Mouse (Mus musculus) midbrain, postnatal 0 days (tissue): ENCODE data around the gene Cul7. TPM values are rescaled to one million over a fixed set of nuclear protein-coding genes. Genes with fewer than 3 reads are reported as not detected.
A peak's percentile ranks its signal among the peaks of the same experiment; 100 is the strongest.

Experiments
- ATAC-seq: fragments of 200-750 bp; cut with Nextera tagmentation; 2 replicates; pipeline ENCODE4 v1.8.0; 2017; ENCODE audit warnings: moderate number of reproducible peaks, mild to moderate bottlenecking, moderate TSS enrichment, moderate library complexity; ENCODE audit not compliant: low FRiP score
- DNase-seq: peaks from one replicate; pipeline ENCODE4 v3.0.0-alpha.2; 2015; ENCODE audit warnings: low spot score
- H3K27ac ChIP-seq: fragments of 300-500 bp; sonication (generic); 2 replicates; pipeline ENCODE4 v1.5.1; 2014; ENCODE audit warnings: low read depth, mild to moderate bottlenecking, low read length, mixed read lengths
- H3K27me3 ChIP-seq: fragments of 300-500 bp; sonication (generic); 2 replicates; pipeline ENCODE4 v1.6.1; 2014; ENCODE audit warnings: low read length, control low read depth, mixed read lengths; ENCODE audit not compliant: insufficient read depth
- H3K36me3 ChIP-seq: fragments of 300-500 bp; sonication (generic); 2 replicates; pipeline ENCODE4 v1.6.1; 2014; ENCODE audit warnings: low read length, control low read depth, mixed read lengths; ENCODE audit not compliant: insufficient read depth
- H3K4me1 ChIP-seq: fragments of 300-500 bp; sonication (generic); 2 replicates; pipeline ENCODE4 v1.6.1; 2014; ENCODE audit warnings: mild to moderate bottlenecking, control low read depth, antibody characterized with exemption, low read length, mixed read lengths; ENCODE audit not compliant: insufficient read depth
- H3K4me2 ChIP-seq: fragments of 300-500 bp; sonication (generic); 2 replicates; pipeline ENCODE4 v1.6.1; 2014; ENCODE audit warnings: low read depth, mild to moderate bottlenecking, low read length, mixed read lengths; ENCODE audit not compliant: poor library complexity, severe bottlenecking
- H3K4me3 ChIP-seq: fragments of 300-500 bp; sonication (generic); 2 replicates; pipeline ENCODE4 v1.5.1; 2014; ENCODE audit warnings: low read depth, mild to moderate bottlenecking, low read length, moderate library complexity
- H3K9ac ChIP-seq: fragments of 300-500 bp; sonication (generic); replicated peaks from 2 replicates; pipeline ENCODE4 v1.6.1; 2014; ENCODE audit warnings: mild to moderate bottlenecking, low read length, moderate library complexity, mixed read lengths; ENCODE audit not compliant: poor library complexity, severe bottlenecking
- H3K9me3 ChIP-seq: fragments of 300-500 bp; sonication (generic); 2 replicates; pipeline ENCODE4 v1.6.1; 2016; ENCODE audit warnings: low read length, control low read depth
- CTCF ChIP-seq: IDR thresholded peaks from 2 replicates; pipeline ENCODE4 v1.5.1; 2016; ENCODE audit warnings: antibody characterized with exemption, mild to moderate bottlenecking
- WGBS: fragments of 180-500 bp; shearing (Covaris S2); extraction: QIAGEN DNeasy Blood & Tissue Kit; methylation state at CpG from one replicate; pipeline ENCODE4 v1.1.7; 2014; 5-methylcytosine and 5-hydroxymethylcytosine counted together
- polyA plus RNA-seq: library from polyadenylated mRNA; unstranded; fragments of >200 nt; fragmentation: Nextera tagmentation; extraction: Ambion mirVana; gene quantifications from 2 replicates; pipeline ENCODE4 v1.2.1, GENCODE M21; 2015
- total RNA-seq: library from RNA; depleted of rRNA; stranded (reverse); fragments of >200 nt; gene quantifications from 2 replicates; pipeline ENCODE4 v1.2.3, GENCODE M21; 2014

The Cul7 gene
- total and polyA plus RNA-seq, 2 experiments from 2014 or later: 26.6 to 92.4 TPM

- Histone ChIP-seq H3K4me3 (no peak overlapping the region), H3K9me3 (no peaks in the 10 kb centered on the region), H3K27ac (0 out of 2 replicates have a peak overlapping the region, but pooled peaks have one; percentile 64), H3K27me3 (no peaks in the 10 kb centered on the region), H3K36me3 (no peaks in the 10 kb centered on the region), H3K4me2 (no peak overlapping the region; the same call in 1 of the 2 replicates), H3K4me1 (peaks cover 21% of the 10 kb centered on the region), H3K9ac (no peak overlapping the region)
- ATAC-seq: no peak
- WGBS: 27% methylated on average over 6 of the region's 6 CpGs
- DNase-seq: no peak
- no peak for TF ChIP-seq CTCF
These were observed 31.8 kb upstream of the Cul7 start for GRCm38 (mm10) chr17:46618394-46618768.

- H3K4me2 ChIP-seq: peak overlapping the region; percentile 32; the same call in 1 of the 2 replicates
- no peak; the same call in 1 of the 2 replicates for ATAC-seq
- no peaks in the 10 kb centered on the region for H3K9me3 ChIP-seq
- DNase-seq: no peak
- H3K27me3 ChIP-seq: no peaks in the 10 kb centered on the region
- 11% methylated on average over 27 of the region's 27 CpGs for WGBS
- peaks cover 21% of the 10 kb centered on the region for H3K4me1 ChIP-seq
- H3K9ac ChIP-seq: peak overlapping the region; percentile 54
- H3K36me3 ChIP-seq: no peaks in the 10 kb centered on the region
- H3K4me3 ChIP-seq: no peak overlapping the region
- no peak for TF ChIP-seq CTCF
- H3K27ac ChIP-seq: peak overlapping the region; percentile 64
These were observed 31.1 kb upstream of the Cul7 start for GRCm38 (mm10) chr17:46618769-46619682.

DNA sequence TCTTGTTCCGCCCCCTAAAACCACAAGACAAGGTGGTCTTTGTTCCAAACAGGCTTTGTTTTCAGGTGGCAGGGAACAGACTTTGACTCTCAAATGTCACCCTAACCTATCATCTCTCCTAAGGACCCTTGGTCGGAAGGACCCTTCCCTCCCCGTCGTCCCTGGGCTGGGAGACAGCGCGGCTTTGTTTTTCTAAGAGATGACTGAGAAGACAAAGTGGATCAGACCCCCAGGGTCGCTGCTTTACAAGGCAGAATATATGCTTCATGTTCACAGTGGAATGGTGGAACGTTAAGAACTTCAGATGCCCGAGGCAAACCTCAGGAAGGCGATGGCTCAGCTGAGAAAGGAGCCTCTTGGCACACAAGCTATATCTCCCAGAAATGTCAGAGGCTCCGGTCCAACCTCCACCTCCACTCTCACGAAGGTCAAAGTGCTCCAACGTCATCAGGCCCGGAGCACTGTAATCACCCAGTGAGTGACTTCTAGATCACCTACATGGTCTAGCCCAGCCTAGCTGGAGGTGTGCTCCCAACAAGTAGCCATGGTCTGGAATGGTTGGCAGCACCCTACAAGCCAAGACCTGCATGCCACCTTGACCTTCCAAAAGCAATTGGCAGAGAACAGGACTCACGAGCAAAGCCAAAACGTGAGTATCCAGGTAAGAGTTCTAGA lies 30.3 kb upstream of the Cul7 start:
- no peak for TF ChIP-seq CTCF
- peak overlapping the region; percentile 64 for H3K27ac ChIP-seq
- no peaks in the 10 kb centered on the region for H3K9me3 ChIP-seq
- no peaks in the 10 kb centered on the region for H3K36me3 ChIP-seq
- peak overlapping the region; percentile 54 for H3K9ac ChIP-seq
- DNase-seq: no peak
- H3K4me2 ChIP-seq: peak overlapping the region; percentile 32; the same call in 1 of the 2 replicates
- no peaks in the 10 kb centered on the region for H3K27me3 ChIP-seq
- no peak overlapping the region for H3K4me3 ChIP-seq
- ATAC-seq: no peak
- H3K4me1 ChIP-seq: peaks cover 21% of the 10 kb centered on the region
- 38% methylated on average over 16 of the region's 16 CpGs for WGBS

- H3K4me1 ChIP-seq: peaks cover 23% of the 10 kb centered on the region
These were observed 28.8 kb upstream of the Cul7 start for GRCm38 (mm10) chr17:46621324-46621723.

DNA sequence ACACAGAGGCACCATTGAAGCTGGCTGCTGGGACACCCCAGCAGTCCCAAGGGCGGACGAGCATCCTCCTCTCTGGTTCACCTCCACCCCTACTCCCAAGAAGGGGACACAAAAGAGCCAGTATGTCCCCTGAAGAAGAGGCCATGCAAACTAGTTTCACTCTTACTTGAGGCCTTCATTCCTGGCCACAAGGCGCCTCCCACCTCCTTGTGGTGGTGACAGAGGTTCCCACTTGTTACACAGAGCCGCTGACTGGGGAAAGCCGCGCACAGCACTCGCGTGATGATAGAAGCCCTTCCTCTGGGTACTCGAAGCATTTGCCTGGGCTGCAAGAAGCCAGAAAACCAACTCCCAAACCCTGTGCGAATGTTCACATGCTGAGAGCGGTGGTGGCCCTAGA lies 27.9 kb upstream of the Cul7 start:
- Histone ChIP-seq H3K4me1 (peaks cover 29% of the 10 kb centered on the region), H3K36me3 (no peaks in the 10 kb centered on the region), H3K9me3 (no peaks in the 10 kb centered on the region), H3K27me3 (no peaks in the 10 kb centered on the region), H3K4me2 (no peak overlapping the region), H3K27ac (no peak overlapping the region), H3K4me3 (no peak overlapping the region), H3K9ac (no peak overlapping the region)
- 94% methylated on average over 11 of the region's 11 CpGs for WGBS
- ATAC-seq: no peak
- DNase-seq: no peak
- no peak for TF ChIP-seq CTCF

More at GRCm38 (mm10) chr17:46621324-46621723, 28.8 kb upstream of the Cul7 start:
- Histone ChIP-seq H3K4me2 (no peak overlapping the region), H3K4me3 (no peak overlapping the region), H3K27me3 (no peaks in the 10 kb centered on the region), H3K9ac (no peak overlapping the region), H3K36me3 (no peaks in the 10 kb centered on the region), H3K27ac (peak overlapping the region; percentile 38; the same call in 1 of the 2 replicates), H3K9me3 (no peaks in the 10 kb centered on the region)
- TF ChIP-seq CTCF: no peak
- 62% methylated on average over 15 of the region's 15 CpGs for WGBS
- DNase-seq: peak; percentile 54
- no peak for ATAC-seq
